Mouse (Mus musculus) limb, embryonic 15.5 days (tissue): Measurements from ENCODE around the gene Fbxl4. TPM values are rescaled to one million over a fixed set of nuclear protein-coding genes. Genes with fewer than 3 reads are reported as not detected.

Experiments
- ATAC-seq: fragments of 200-750 bp; cut with Nextera tagmentation; 2 replicates; pipeline ENCODE4 v1.8.0; 2017; ENCODE audit warnings: low read depth, moderate TSS enrichment; ENCODE audit not compliant: insufficient number of reproducible peaks, low FRiP score, low TSS enrichment
- H3K27ac ChIP-seq: fragments of 300-500 bp; sonication (generic); 2 replicates; pipeline ENCODE4 v1.5.1; 2015; ENCODE audit warnings: moderate library complexity, mild to moderate bottlenecking, inconsistent platforms
- H3K27me3 ChIP-seq: fragments of 300-500 bp; sonication (generic); 2 replicates; pipeline ENCODE4 v1.6.1; 2015; ENCODE audit warnings: inconsistent platforms
- H3K36me3 ChIP-seq: fragments of 300-500 bp; sonication (generic); 2 replicates; pipeline ENCODE4 v1.6.1; 2015; ENCODE audit warnings: inconsistent platforms
- H3K4me1 ChIP-seq: fragments of 300-500 bp; sonication (generic); 2 replicates; pipeline ENCODE4 v1.6.1; 2015; ENCODE audit warnings: inconsistent platforms
- H3K4me2 ChIP-seq: fragments of 300-500 bp; sonication (generic); 2 replicates; pipeline ENCODE4 v1.6.1; 2015; ENCODE audit warnings: mild to moderate bottlenecking, inconsistent platforms
- H3K4me3 ChIP-seq: fragments of 300-500 bp; sonication (generic); 2 replicates; pipeline ENCODE4 v1.5.1; 2015; ENCODE audit warnings: mild to moderate bottlenecking, inconsistent platforms
- H3K9ac ChIP-seq: fragments of 300-500 bp; sonication (generic); 2 replicates; pipeline ENCODE4 v1.6.1; 2015; ENCODE audit warnings: inconsistent platforms
- H3K9me3 ChIP-seq: fragments of 300-500 bp; sonication (generic); 2 replicates; pipeline ENCODE4 v1.6.1; 2016; ENCODE audit warnings: inconsistent platforms
- WGBS: fragments of 180-500 bp; shearing (Covaris S2); methylation state at CpG from one replicate; pipeline ENCODE4 v1.1.7; 2015; 5-methylcytosine and 5-hydroxymethylcytosine counted together
- polyA plus RNA-seq: library from polyadenylated mRNA; unstranded; fragments of >200 nt; fragmentation: Nextera tagmentation; extraction: Ambion mirVana; gene quantifications from 2 replicates; pipeline ENCODE4 v1.2.1, GENCODE M21; 2015

Gene Fbxl4
- polyA plus RNA-seq, 1 experiment from 2014 or later: 14.2 TPM

- no peak overlapping the region for H3K27ac ChIP-seq
- peaks cover 21% of the 10 kb centered on the region for H3K4me1 ChIP-seq
- WGBS: 4% methylated on average over 30 of the region's 30 CpGs
- no peaks in the 10 kb centered on the region for H3K36me3 ChIP-seq
- peaks cover 88% of the 10 kb centered on the region for H3K27me3 ChIP-seq
- H3K9ac ChIP-seq: no peak overlapping the region
- H3K9me3 ChIP-seq: no peaks in the 10 kb centered on the region
- ATAC-seq: no peak
- H3K4me2 ChIP-seq: no peak overlapping the region
- H3K4me3 ChIP-seq: no peak overlapping the region
These were observed 121.4 kb downstream of the Fbxl4 start for GRCm38 (mm10) chr4:22478488-22479367.

- H3K4me3 ChIP-seq: no peak overlapping the region
- H3K27me3 ChIP-seq: peaks cover 90% of the 10 kb centered on the region
- H3K9ac ChIP-seq: no peak overlapping the region
- no peak overlapping the region for H3K4me2 ChIP-seq
- 3% methylated on average over 28 of the region's 28 CpGs for WGBS
- ATAC-seq: no peak
- no peak overlapping the region for H3K27ac ChIP-seq
- H3K4me1 ChIP-seq: peaks cover 21% of the 10 kb centered on the region
- H3K9me3 ChIP-seq: no peaks in the 10 kb centered on the region
- H3K36me3 ChIP-seq: no peaks in the 10 kb centered on the region
These were observed 122.2 kb downstream of the Fbxl4 start for GRCm38 (mm10) chr4:22479368-22480090.

GRCm38 (mm10) chr4:22480091-22480857, 122.9 kb downstream of the Fbxl4 start:
- no peak overlapping the region for H3K4me2 ChIP-seq
- ATAC-seq: no peak

GRCm38 (mm10) chr4:22480858-22481205, 123.5 kb downstream of the Fbxl4 start:
- H3K27me3 ChIP-seq: peaks cover 82% of the 10 kb centered on the region
- peaks cover 21% of the 10 kb centered on the region for H3K4me1 ChIP-seq
- H3K4me3 ChIP-seq: no peak overlapping the region
- H3K9me3 ChIP-seq: no peaks in the 10 kb centered on the region
- no peaks in the 10 kb centered on the region for H3K36me3 ChIP-seq
- no peak overlapping the region for H3K27ac ChIP-seq
- no peak overlapping the region for H3K4me2 ChIP-seq
- no peak for ATAC-seq
- WGBS: 15% methylated on average over 1 of the region's 1 CpGs
- H3K9ac ChIP-seq: no peak overlapping the region

More at GRCm38 (mm10) chr4:22480091-22480857, 122.9 kb downstream of the Fbxl4 start:
- Histone ChIP-seq H3K4me3 (no peak overlapping the region), H3K9ac (no peak overlapping the region), H3K36me3 (no peaks in the 10 kb centered on the region), H3K9me3 (no peaks in the 10 kb centered on the region), H3K27ac (no peak overlapping the region), H3K4me1 (peaks cover 21% of the 10 kb centered on the region), H3K27me3 (peaks cover 85% of the 10 kb centered on the region)
- WGBS: 6% methylated on average over 18 of the region's 18 CpGs

- H3K9me3 ChIP-seq: no peaks in the 10 kb centered on the region
- no peak overlapping the region for H3K9ac ChIP-seq
- ATAC-seq: no peak
- H3K4me1 ChIP-seq: peaks cover 27% of the 10 kb centered on the region
- H3K27ac ChIP-seq: no peak overlapping the region
- no peak overlapping the region for H3K4me2 ChIP-seq
- no peak overlapping the region for H3K4me3 ChIP-seq
- H3K27me3 ChIP-seq: peaks cover 82% of the 10 kb centered on the region
- 29% methylated on average over 2 of the region's 2 CpGs for WGBS
- no peaks in the 10 kb centered on the region for H3K36me3 ChIP-seq
These were observed 124.8 kb downstream of the Fbxl4 start for GRCm38 (mm10) chr4:22482118-22482517.

- H3K9me3 ChIP-seq: no peaks in the 10 kb centered on the region
- peaks cover 27% of the 10 kb centered on the region for H3K4me1 ChIP-seq
- H3K4me3 ChIP-seq: no peak overlapping the region
- WGBS: 7% methylated on average over 7 of the region's 7 CpGs
- H3K4me2 ChIP-seq: no peak overlapping the region
- no peak for ATAC-seq
- H3K36me3 ChIP-seq: no peaks in the 10 kb centered on the region
- H3K27ac ChIP-seq: no peak overlapping the region
- H3K27me3 ChIP-seq: peaks cover 82% of the 10 kb centered on the region
- H3K9ac ChIP-seq: no peak overlapping the region
These were observed 125.5 kb downstream of the Fbxl4 start for GRCm38 (mm10) chr4:22482756-22483280.

- H3K27ac ChIP-seq: no peak overlapping the region
These were observed 126.2 kb downstream of the Fbxl4 start for GRCm38 (mm10) chr4:22483548-22483947.

More at GRCm38 (mm10) chr4:22483548-22483947, 126.2 kb downstream of the Fbxl4 start:
- no peak for ATAC-seq
- Histone ChIP-seq H3K4me2 (no peak overlapping the region), H3K9me3 (no peaks in the 10 kb centered on the region), H3K27me3 (peaks cover 83% of the 10 kb centered on the region), H3K9ac (no peak overlapping the region), H3K4me1 (peaks cover 31% of the 10 kb centered on the region), H3K4me3 (no peak overlapping the region), H3K36me3 (no peaks in the 10 kb centered on the region)
- WGBS: 10% methylated on average over 2 of the region's 2 CpGs

Other genes starting within 250 kb of the Fbxl4 start
- 0.12 and 0.13 TPM in 2 replicates for gene Pou3f2, start 130.8 kb downstream of the Fbxl4 start, polyA plus RNA-seq